ENCODE assay signal across 8 mouse cellular contexts in the genomic region with DNA sequence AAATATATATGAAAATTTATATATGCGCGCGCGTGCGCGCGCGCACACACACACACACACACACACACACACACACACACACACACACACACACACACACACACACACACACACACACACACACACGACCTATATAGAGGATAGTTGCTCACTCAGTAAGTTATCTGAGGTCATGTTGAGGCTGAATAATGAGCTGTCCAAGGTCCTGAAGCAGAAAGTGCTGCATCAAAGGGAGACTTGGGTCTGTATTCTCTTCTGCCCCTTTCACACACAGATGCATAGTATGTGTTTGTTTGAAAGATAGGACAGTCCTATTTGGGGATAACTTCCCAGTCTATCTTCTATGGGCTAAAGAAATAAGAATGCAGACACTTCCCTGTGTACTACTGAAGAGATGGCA.
A peak's percentile ranks its signal among the peaks of the same experiment; 100 is the strongest.
DNase-seq lines count a peak whose midpoint lies in the region; ATAC-seq and TF ChIP-seq lines count a peak whose summit lies in the region.
"Had no signal": no experiment of that assay in that cellular context is flagged by ENCODE, and none has a peak within 500 bp of the region (broad histone marks: within the 10 kb centered on the region; RNA-seq: fewer than 3 reads in every experiment).

No protein-coding gene starts in this region.

- H3K9me3 ChIP-seq in kidney, embryonic 15.5 days (replicated peaks), result no peaks in the 10 kb centered on the region
- no peaks in the 10 kb centered on the region for H3K9me3 ChIP-seq in CH12.LX (replicated peaks; ENCODE audit: low read length)
- H3K9me3 ChIP-seq: midbrain, embryonic 12.5 days had no signal

- no peak overlapping the region for H3K27ac ChIP-seq in kidney, embryonic 15.5 days
- H3K27ac ChIP-seq in CH12.LX (ENCODE audit: insufficient read depth, low read depth), result no peak overlapping the region
- H3K27ac ChIP-seq: midbrain, embryonic 12.5 days had no signal

- 85% methylated on average over 6 of the region's 9 CpGs for WGBS in kidney, embryonic 15.5 days

- H3K36me3 ChIP-seq in kidney, embryonic 15.5 days, result no peaks in the 10 kb centered on the region
- H3K36me3 ChIP-seq in CH12.LX (replicated peaks in 1 of 2; ENCODE audit: control insufficient read depth in 1 of 2, insufficient read depth in 1 of 2, low read length in 1 of 2), result no peaks in the 10 kb centered on the region
- H3K36me3 ChIP-seq: midbrain, embryonic 12.5 days had no signal

- H3K4me1 ChIP-seq in kidney, embryonic 15.5 days, result no peaks in the 10 kb centered on the region
- H3K4me1 ChIP-seq in CH12.LX (ENCODE audit: control insufficient read depth in 1 of 2, insufficient read depth in 2 of 2), result no peaks in the 10 kb centered on the region
- H3K4me1 ChIP-seq: midbrain, embryonic 12.5 days had no signal

- no peak overlapping the region for H3K4me2 ChIP-seq in kidney, embryonic 15.5 days
- H3K4me2 ChIP-seq in CH12.LX (ENCODE audit: insufficient read depth, low read depth, poor library complexity, severe bottlenecking), result no peak overlapping the region
- H3K4me2 ChIP-seq: midbrain, embryonic 12.5 days had no signal

- no peak for TF ChIP-seq RAD21 in CH12.LX (IDR thresholded peaks at IDR 0.05; ENCODE audit: low read depth, low read length)

- no peaks in the 10 kb centered on the region for H3K79me2 ChIP-seq in CH12.LX (replicated peaks; ENCODE audit: control insufficient read depth, extremely low read depth, insufficient read depth, poor library complexity, severe bottlenecking)

- ATAC-seq in kidney, embryonic 15.5 days (replicated peaks; ENCODE audit: low FRiP score), result no peak
- no peak for ATAC-seq in megakaryocyte, adult 5-6 weeks (ENCODE audit: poor library complexity, severe bottlenecking)

- H3K27me3 ChIP-seq in kidney, embryonic 15.5 days, result no peaks in the 10 kb centered on the region
- H3K27me3 ChIP-seq in CH12.LX (replicated peaks), result peaks cover 67% of the 10 kb centered on the region
- H3K27me3 ChIP-seq: midbrain, embryonic 12.5 days had no signal

- dilution Hi-C loops in CH12.LX (cut with MboI; ENCODE audit: extremely low pct_ligation_motif_present, extremely low pct_unique_long_range_greater_than_20kb, low sequenced_read_pairs), result no loop called here

- H3K9ac ChIP-seq in kidney, embryonic 15.5 days, result no peak overlapping the region
- H3K9ac ChIP-seq in CH12.LX (ENCODE audit: insufficient read depth, low read depth), result no peak overlapping the region
- H3K9ac ChIP-seq: midbrain, embryonic 12.5 days had no signal

- H3K4me3 ChIP-seq in kidney, embryonic 15.5 days (replicated peaks), result no peak overlapping the region
- H3K4me3 ChIP-seq in CH12.LX (replicated peaks in 1 of 3; ENCODE audit: low read depth in 2 of 3, low read length in 2 of 3, poor library complexity in 1 of 3), result no peak overlapping the region
- H3K4me3 ChIP-seq: midbrain, embryonic 12.5 days had no signal

- in situ Hi-C loops in CH12.LX (cut with MboI; ENCODE audit: low pct_ligation_motif_present, low pct_unique_long_range_greater_than_20kb, low sequenced_read_pairs), result no loop called here

- no peak for TF ChIP-seq EP300 in CH12.LX (IDR thresholded peaks at IDR 0.05; ENCODE audit: low read length)

- DNase-seq in kidney, adult 9 months, result peak; percentile 7
- DNase-seq in CH12.LX (ENCODE audit: extremely low read depth) (peak; percentile 45), adipocyte (ENCODE audit: low spot score) (peak; percentile 82)
- DNase-seq in lung, postnatal 36 days, result peak; percentile 22
- DNase-seq in layer of hippocampus, adult 11-12 months (ENCODE audit: low spot score), result no peak

- TF ChIP-seq CTCF in CH12.LX (conservative IDR thresholded peaks at IDR 0.05 in 1 of 2, IDR thresholded peaks at IDR 0.05 in 1 of 2; ENCODE audit: low read depth in 2 of 2, low read length in 2 of 2), result no peak

- no peak for TF ChIP-seq POLR2A in CH12.LX (IDR thresholded peaks at IDR 0.05; ENCODE audit: low read depth, low read length)

TF ChIP-seq in CH12.LX, 34 proteins besides CTCF, POLR2A, EP300 and RAD21:
- TF ChIP-seq JUND (conservative IDR thresholded peaks at IDR 0.05; ENCODE audit: low read depth, low read length), result no peak
- no peak for TF ChIP-seq SMC3 (IDR thresholded peaks at IDR 0.05; ENCODE audit: low read depth, low read length)
TF ChIP-seq in CH12.LX: peak in this region for 0.
